Mouse (Mus musculus) ES-Bruce4 (cell line): ENCODE data around the gene Olfr1413.

Experiments
- CTCF ChIP-seq: IDR thresholded peaks from one replicate; pipeline ENCODE4 v1.8.1; 2011; ENCODE audit warnings: low read depth, low read length
- EP300 ChIP-seq: IDR thresholded peaks from 2 replicates; pipeline ENCODE4 v1.6.1; 2011; ENCODE audit warnings: low read depth, low read length; ENCODE audit not compliant: insufficient read depth
- POLR2A ChIP-seq: IDR thresholded peaks from one replicate; pipeline ENCODE4 v1.8.1; 2011; ENCODE audit warnings: low read length; ENCODE audit not compliant: insufficient read depth

DNA sequence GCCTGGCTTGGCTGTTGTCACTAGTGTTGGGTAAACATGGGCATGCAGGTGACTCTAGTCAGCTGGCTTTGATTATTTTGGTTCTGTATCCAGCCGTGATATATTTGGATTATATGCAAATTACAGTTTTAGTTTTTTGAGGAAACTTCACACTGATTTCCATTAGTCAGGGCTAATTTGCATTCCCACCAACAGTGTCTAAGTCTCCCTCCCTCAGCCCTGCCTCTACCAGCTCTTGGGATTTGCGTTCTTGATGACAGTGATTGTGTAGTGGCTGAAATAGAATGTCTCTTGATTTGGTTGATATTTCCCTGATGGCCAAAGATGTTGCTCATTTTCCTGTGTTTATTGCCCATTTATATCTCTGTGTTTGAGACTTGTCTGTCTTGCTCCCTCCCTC, 32.1 kb upstream of the Olfr1413 start:
- TF ChIP-seq POLR2A (no peak), EP300 (no peak), CTCF (no peak)
